Mouse (Mus musculus): ENCODE results near the gene Spag9.

GRCm38 (mm10) chr11:94172186-94172585 is 176.3 kb downstream of the Spag9 start:
- TF ChIP-seq CTCF (conservative IDR thresholded peaks at IDR 0.05; ENCODE audit: low read length) (no peak), NANOG (IDR thresholded peaks at IDR 0.05; ENCODE audit: borderline replicate concordance, low read length) (no peak), POU5F1 (IDR thresholded peaks at IDR 0.05; ENCODE audit: borderline replicate concordance, low read length) (no peak)
